Mouse (Mus musculus): ENCODE measurements around the gene Ppp1r9b. TPM values are rescaled to one million over a fixed set of nuclear protein-coding genes. Genes with fewer than 3 reads are reported as not detected.
A peak's percentile ranks its signal among the peaks of the same experiment; 100 is the strongest.

The Ppp1r9b gene
- polyA plus RNA-seq, 1 experiment from 2014 or later = 19.4 TPM

GRCm38 (mm10) chr11:95000548-95000947 lies 9.7 kb downstream of the Ppp1r9b start:
- no peak overlapping the region for H3K4me2 ChIP-seq (ENCODE audit: low read length)
- H3K9me3 ChIP-seq (replicated peaks; ENCODE audit: control insufficient read depth, low read length, poor library complexity, severe bottlenecking) = no peaks in the 10 kb centered on the region
- no peak overlapping the region for H3K9ac ChIP-seq (ENCODE audit: low read depth, low read length)
- H3K4me1 ChIP-seq (ENCODE audit: control insufficient read depth, insufficient read depth, low read length) = peaks cover 12% of the 10 kb centered on the region
- whole genome bisulfite sequencing = 51% methylated on average over 4 of the region's 4 CpGs
- H3K27me3 ChIP-seq (ENCODE audit: control insufficient read depth, insufficient read depth, low read depth, low read length) = no peaks in the 10 kb centered on the region
- peak overlapping the region; percentile 62 for H3K27ac ChIP-seq (ENCODE audit: low read length)
- no peak overlapping the region for H3K4me3 ChIP-seq (ENCODE audit: low read depth, low read length)
- H3K36me3 ChIP-seq (ENCODE audit: control insufficient read depth, insufficient read depth, low read length) = peaks cover 50% of the 10 kb centered on the region
- ATAC-seq = no peak

DNA sequence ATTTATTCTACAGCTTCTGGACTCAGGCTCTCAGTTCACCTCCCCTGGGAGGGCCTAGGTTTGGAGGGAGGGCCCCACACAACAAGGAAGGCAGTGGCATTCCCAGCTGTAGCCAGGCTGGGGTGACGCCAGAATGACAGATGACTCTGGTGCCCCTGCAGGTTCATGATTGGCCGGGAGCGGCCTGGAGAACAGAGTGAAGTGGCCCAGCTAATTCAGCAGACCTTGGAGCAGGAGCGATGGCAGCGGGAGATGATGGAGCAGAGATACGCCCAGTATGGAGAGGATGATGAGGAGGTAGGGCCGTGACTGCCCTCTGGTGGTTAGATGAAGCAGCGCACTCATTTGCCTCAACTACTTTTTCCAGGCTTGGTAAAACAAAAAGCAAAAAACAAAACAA lies 10.2 kb downstream of the Ppp1r9b start:
- H3K4me1 ChIP-seq (ENCODE audit: control insufficient read depth, insufficient read depth, low read length) = peaks cover 10% of the 10 kb centered on the region
- ATAC-seq = peak; percentile 26; the same call in 1 of the 2 replicates
- no peak overlapping the region for H3K9ac ChIP-seq (ENCODE audit: low read depth, low read length)

GRCm38 (mm10) chr11:95001584-95002347 lies 10.9 kb downstream of the Ppp1r9b start:
- H3K36me3 ChIP-seq (ENCODE audit: control insufficient read depth, insufficient read depth, low read length) = peaks cover 54% of the 10 kb centered on the region

More for the DNA sequence above, 10.2 kb downstream of the Ppp1r9b start:
- H3K27ac ChIP-seq (ENCODE audit: low read length) = peak overlapping the region; percentile 62
- no peaks in the 10 kb centered on the region for H3K9me3 ChIP-seq (replicated peaks; ENCODE audit: control insufficient read depth, low read length, poor library complexity, severe bottlenecking)
- peaks cover 54% of the 10 kb centered on the region for H3K36me3 ChIP-seq (ENCODE audit: control insufficient read depth, insufficient read depth, low read length)
- 0% methylated on average over 8 of the region's 8 CpGs for WGBS
- H3K4me2 ChIP-seq (ENCODE audit: low read length) = no peak overlapping the region
- no peak overlapping the region for H3K4me3 ChIP-seq (ENCODE audit: low read depth, low read length)
- H3K27me3 ChIP-seq (ENCODE audit: control insufficient read depth, insufficient read depth, low read depth, low read length) = no peaks in the 10 kb centered on the region

GRCm38 (mm10) chr11:95002705-95003104 lies 11.9 kb downstream of the Ppp1r9b start:
- Histone ChIP-seq H3K4me3 (ENCODE audit: low read depth, low read length) (no peak overlapping the region), H3K27me3 (ENCODE audit: control insufficient read depth, insufficient read depth, low read depth, low read length) (no peaks in the 10 kb centered on the region)

More at GRCm38 (mm10) chr11:95001584-95002347, 10.9 kb downstream of the Ppp1r9b start:
- no peak for ATAC-seq
- Histone ChIP-seq H3K4me3 (ENCODE audit: low read depth, low read length) (no peak overlapping the region), H3K4me2 (ENCODE audit: low read length) (no peak overlapping the region), H3K9me3 (replicated peaks; ENCODE audit: control insufficient read depth, low read length, poor library complexity, severe bottlenecking) (no peaks in the 10 kb centered on the region), H3K27me3 (ENCODE audit: control insufficient read depth, insufficient read depth, low read depth, low read length) (no peaks in the 10 kb centered on the region), H3K9ac (ENCODE audit: low read depth, low read length) (no peak overlapping the region), H3K27ac (ENCODE audit: low read length) (no peak overlapping the region), H3K4me1 (ENCODE audit: control insufficient read depth, insufficient read depth, low read length) (peaks cover 14% of the 10 kb centered on the region)
- WGBS = 84% methylated on average over 21 of the region's 21 CpGs

GRCm38 (mm10) chr11:95004136-95004936 lies 13.5 kb downstream of the Ppp1r9b start:
- 89% methylated on average over 12 of the region's 12 CpGs for WGBS
- no peak for ATAC-seq
- Histone ChIP-seq H3K4me3 (ENCODE audit: low read depth, low read length) (no peak overlapping the region), H3K27me3 (ENCODE audit: control insufficient read depth, insufficient read depth, low read depth, low read length) (no peaks in the 10 kb centered on the region), H3K9me3 (replicated peaks; ENCODE audit: control insufficient read depth, low read length, poor library complexity, severe bottlenecking) (no peaks in the 10 kb centered on the region), H3K4me2 (ENCODE audit: low read length) (no peak overlapping the region), H3K36me3 (ENCODE audit: control insufficient read depth, insufficient read depth, low read length) (peaks cover 35% of the 10 kb centered on the region), H3K27ac (ENCODE audit: low read length) (no peak overlapping the region), H3K9ac (ENCODE audit: low read depth, low read length) (no peak overlapping the region), H3K4me1 (ENCODE audit: control insufficient read depth, insufficient read depth, low read length) (peaks cover 39% of the 10 kb centered on the region)

More at GRCm38 (mm10) chr11:95002705-95003104, 11.9 kb downstream of the Ppp1r9b start:
- Histone ChIP-seq H3K4me2 (ENCODE audit: low read length) (no peak overlapping the region), H3K9ac (ENCODE audit: low read depth, low read length) (no peak overlapping the region), H3K36me3 (ENCODE audit: control insufficient read depth, insufficient read depth, low read length) (peaks cover 48% of the 10 kb centered on the region), H3K27ac (ENCODE audit: low read length) (no peak overlapping the region), H3K4me1 (ENCODE audit: control insufficient read depth, insufficient read depth, low read length) (peaks cover 23% of the 10 kb centered on the region), H3K9me3 (replicated peaks; ENCODE audit: control insufficient read depth, low read length, poor library complexity, severe bottlenecking) (no peaks in the 10 kb centered on the region)
- ATAC-seq = no peak
- 98% methylated on average over 8 of the region's 8 CpGs for WGBS

DNA sequence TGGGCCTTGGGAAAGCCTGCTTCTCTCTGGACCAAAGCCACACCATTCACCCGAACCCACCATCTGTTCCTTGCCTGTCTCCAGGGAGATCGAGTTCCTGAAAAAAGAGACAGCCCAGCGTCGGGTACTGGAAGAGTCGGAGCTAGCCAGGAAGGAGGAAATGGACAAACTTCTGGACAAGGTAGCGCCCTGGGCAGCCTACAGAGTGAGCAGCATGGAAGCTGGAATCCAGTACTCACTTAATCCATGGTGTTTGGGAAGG lies 14.0 kb downstream of the Ppp1r9b start:
- peaks cover 32% of the 10 kb centered on the region for H3K36me3 ChIP-seq (ENCODE audit: control insufficient read depth, insufficient read depth, low read length)
- H3K4me1 ChIP-seq (ENCODE audit: control insufficient read depth, insufficient read depth, low read length) = peaks cover 39% of the 10 kb centered on the region
- WGBS = 66% methylated on average over 6 of the region's 6 CpGs
- no peak overlapping the region for H3K4me2 ChIP-seq (ENCODE audit: low read length)
- no peaks in the 10 kb centered on the region for H3K9me3 ChIP-seq (replicated peaks; ENCODE audit: control insufficient read depth, low read length, poor library complexity, severe bottlenecking)
- H3K4me3 ChIP-seq (ENCODE audit: low read depth, low read length) = no peak overlapping the region
- ATAC-seq = no peak
- H3K27me3 ChIP-seq (ENCODE audit: control insufficient read depth, insufficient read depth, low read depth, low read length) = no peaks in the 10 kb centered on the region
- no peak overlapping the region for H3K9ac ChIP-seq (ENCODE audit: low read depth, low read length)
- no peak overlapping the region for H3K27ac ChIP-seq (ENCODE audit: low read length)

DNA sequence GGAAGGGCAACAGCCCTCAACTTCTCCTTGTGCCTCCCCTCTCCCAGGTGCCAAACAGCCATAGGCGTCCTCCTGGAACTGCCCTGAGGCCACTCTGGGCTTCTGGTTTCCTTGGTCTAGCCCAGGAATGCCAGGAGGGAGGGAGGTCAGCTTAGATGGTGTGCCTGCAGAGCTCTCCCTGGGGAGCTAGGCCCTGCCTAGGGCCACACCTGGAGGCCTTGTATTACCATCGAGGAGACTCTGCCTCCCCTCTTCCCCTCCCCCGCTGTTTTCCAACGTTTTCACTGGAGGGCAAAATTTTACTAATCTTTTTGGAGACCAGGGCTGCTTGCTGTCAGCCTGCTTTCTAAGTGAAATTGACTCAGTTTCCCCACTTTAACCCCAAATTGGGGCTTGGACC lies 15.2 kb downstream of the Ppp1r9b start:
- WGBS = 40% methylated on average over 4 of the region's 4 CpGs
- Histone ChIP-seq H3K4me3 (ENCODE audit: low read depth, low read length) (no peak overlapping the region), H3K4me1 (ENCODE audit: control insufficient read depth, insufficient read depth, low read length) (peaks cover 35% of the 10 kb centered on the region), H3K9ac (ENCODE audit: low read depth, low read length) (peak overlapping the region; percentile 68), H3K36me3 (ENCODE audit: control insufficient read depth, insufficient read depth, low read length) (peaks cover 32% of the 10 kb centered on the region), H3K27me3 (ENCODE audit: control insufficient read depth, insufficient read depth, low read depth, low read length) (no peaks in the 10 kb centered on the region), H3K4me2 (ENCODE audit: low read length) (peak overlapping the region; percentile 90), H3K9me3 (replicated peaks; ENCODE audit: control insufficient read depth, low read length, poor library complexity, severe bottlenecking) (no peaks in the 10 kb centered on the region), H3K27ac (ENCODE audit: low read length) (peak overlapping the region; percentile 83)
- ATAC-seq = no peak

DNA sequence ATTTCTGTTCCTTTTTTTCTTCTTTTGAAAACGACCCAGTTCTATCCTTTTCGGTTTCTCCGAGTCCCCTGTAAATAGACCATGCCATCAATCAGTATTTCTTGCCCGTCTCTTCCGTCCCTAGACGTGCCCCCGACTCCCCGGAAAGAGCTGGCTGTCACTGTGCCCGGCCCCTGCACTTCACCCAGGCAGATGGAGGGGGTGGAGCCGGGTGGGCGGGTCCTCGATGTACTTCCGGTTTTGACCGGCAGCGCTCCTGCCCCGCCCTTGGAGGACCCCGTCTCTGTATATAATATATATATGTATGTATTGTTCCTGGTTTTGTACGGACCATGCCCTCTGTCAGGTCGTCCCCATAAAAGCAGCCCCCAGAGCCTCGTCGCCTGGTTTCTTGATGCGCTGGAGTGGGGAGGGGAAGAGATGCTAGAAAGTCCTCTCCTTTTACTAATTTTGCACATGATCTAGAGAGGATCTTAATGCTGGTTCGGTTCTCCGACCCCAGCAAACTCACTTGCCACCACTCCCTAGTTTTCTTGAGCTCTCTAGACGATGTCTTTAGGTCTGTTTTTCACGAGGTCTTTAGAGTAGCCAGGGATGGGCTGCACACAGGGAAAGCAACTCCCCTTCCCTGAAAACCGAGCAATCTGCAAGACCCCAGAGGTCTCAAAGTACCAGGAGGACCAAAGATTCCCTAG lies 15.8 kb downstream of the Ppp1r9b start:
- peaks cover 29% of the 10 kb centered on the region for H3K36me3 ChIP-seq (ENCODE audit: control insufficient read depth, insufficient read depth, low read length)
- peak overlapping the region; percentile 42 for H3K4me3 ChIP-seq (ENCODE audit: low read depth, low read length)
- 2% methylated on average over 27 of the region's 27 CpGs for WGBS
- peak; percentile 52 for ATAC-seq
- H3K27ac ChIP-seq (ENCODE audit: low read length) = peak overlapping the region; percentile 83
- no peaks in the 10 kb centered on the region for H3K9me3 ChIP-seq (replicated peaks; ENCODE audit: control insufficient read depth, low read length, poor library complexity, severe bottlenecking)
- peaks cover 38% of the 10 kb centered on the region for H3K4me1 ChIP-seq (ENCODE audit: control insufficient read depth, insufficient read depth, low read length)
- peak overlapping the region; percentile 68 for H3K9ac ChIP-seq (ENCODE audit: low read depth, low read length)
- peak overlapping the region; percentile 90 for H3K4me2 ChIP-seq (ENCODE audit: low read length)
- no peaks in the 10 kb centered on the region for H3K27me3 ChIP-seq (ENCODE audit: control insufficient read depth, insufficient read depth, low read depth, low read length)
